In the genomic region with DNA sequence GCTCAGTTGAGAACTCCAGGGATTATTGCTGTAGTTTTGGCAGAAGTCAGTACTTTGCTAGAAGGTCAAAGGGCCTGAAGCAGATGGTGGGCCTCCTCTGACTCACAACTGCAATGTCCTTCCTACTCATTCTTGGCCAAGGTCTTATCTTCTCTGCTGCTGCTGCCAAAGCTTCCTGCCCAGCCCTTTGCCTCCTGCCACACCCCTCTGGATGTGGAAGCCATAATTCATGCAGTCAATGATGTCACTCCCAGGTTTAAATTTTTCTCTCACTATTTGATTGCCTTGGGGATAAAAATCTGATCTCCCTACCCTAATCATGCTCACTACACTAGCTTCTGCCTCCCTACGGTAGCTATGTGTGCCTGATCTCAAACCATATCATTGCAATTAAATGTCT, we compare ENCODE assay signal across 9 mouse cellular contexts.
A peak's percentile ranks its signal among the peaks of the same experiment; 100 is the strongest.
DNase-seq lines count a peak whose midpoint lies in the region; ATAC-seq lines count a peak whose summit lies in the region.
"Had no signal": no experiment of that assay in that cellular context is flagged by ENCODE, and none has a peak within 500 bp of the region (broad histone marks: within the 10 kb centered on the region; RNA-seq: fewer than 3 reads in every experiment).

No protein-coding gene starts in this region.

- H3K27me3 ChIP-seq in heart, embryonic 11.5 days (ENCODE audit: control insufficient read depth, insufficient read depth, low read length) = no peaks in the 10 kb centered on the region
- no peaks in the 10 kb centered on the region for H3K27me3 ChIP-seq in heart, embryonic 16.5 days (ENCODE audit: control insufficient read depth, insufficient read depth, low read length)
- no peaks in the 10 kb centered on the region for H3K27me3 ChIP-seq in stomach, embryonic 14.5 days (ENCODE audit: control insufficient read depth, insufficient read depth, low read length)
- H3K27me3 ChIP-seq: embryonic facial prominence, embryonic 15.5 days had no signal

- no peaks in the 10 kb centered on the region for H3K36me3 ChIP-seq in heart, embryonic 11.5 days (ENCODE audit: control insufficient read depth, insufficient read depth, low read length)
- no peaks in the 10 kb centered on the region for H3K36me3 ChIP-seq in heart, embryonic 16.5 days (ENCODE audit: control insufficient read depth, insufficient read depth)
- H3K36me3 ChIP-seq in stomach, embryonic 14.5 days (ENCODE audit: control insufficient read depth, insufficient read depth, low read length) = no peaks in the 10 kb centered on the region
- H3K36me3 ChIP-seq: embryonic facial prominence, embryonic 15.5 days had no signal

- 73% methylated on average over 1 of the region's 1 CpGs for WGBS in heart, embryonic 11.5 days (ENCODE audit: insufficient replicate concordance)
- WGBS in heart, embryonic 16.5 days = 54% methylated on average over 1 of the region's 1 CpGs
- 76% methylated on average over 1 of the region's 1 CpGs for WGBS in stomach, embryonic 14.5 days

- ATAC-seq in heart, embryonic 11.5 days (replicated peaks; ENCODE audit: insufficient number of reproducible peaks, low FRiP score, low TSS enrichment) = no peak
- ATAC-seq in heart, embryonic 16.5 days (replicated peaks; ENCODE audit: extremely low read depth, insufficient read depth, low FRiP score) = peak; percentile 81; the same call in 1 of the 2 replicates
- ATAC-seq in stomach, embryonic 14.5 days (ENCODE audit: insufficient number of reproducible peaks, insufficient read depth, low FRiP score, low read depth) = 0 out of 2 replicates have a peak, but pooled peaks have one; percentile 33
- no peak for ATAC-seq in cerebellum, adult (ENCODE audit: insufficient number of reproducible peaks, low FRiP score, low TSS enrichment)

- DNase-seq in heart, adult 18-20 months = peak; percentile 65 to 87
- DNase-seq in liver = peak; percentile 23
- no peak for DNase-seq in embryo, embryonic 11 days
- DNase-seq in spleen, postnatal 4 days (ENCODE audit: low spot score in 2 of 2) = no peak

- no peak overlapping the region for H3K4me2 ChIP-seq in heart, embryonic 11.5 days
- no peak overlapping the region for H3K4me2 ChIP-seq in heart, embryonic 16.5 days (ENCODE audit: low read depth, low read length)
- H3K4me2 ChIP-seq in stomach, embryonic 14.5 days (replicated peaks; ENCODE audit: low read depth, low read length) = no peak overlapping the region
- H3K4me2 ChIP-seq: embryonic facial prominence, embryonic 15.5 days had no signal

- no peaks in the 10 kb centered on the region for H3K4me1 ChIP-seq in heart, embryonic 11.5 days (ENCODE audit: control insufficient read depth, insufficient read depth, low read length)
- no peaks in the 10 kb centered on the region for H3K4me1 ChIP-seq in heart, embryonic 16.5 days (ENCODE audit: control insufficient read depth, insufficient read depth, low read length)
- no peaks in the 10 kb centered on the region for H3K4me1 ChIP-seq in stomach, embryonic 14.5 days (ENCODE audit: control insufficient read depth, insufficient read depth, low read length)
- H3K4me1 ChIP-seq: embryonic facial prominence, embryonic 15.5 days had no signal

- no peak overlapping the region for H3K4me3 ChIP-seq in heart, embryonic 11.5 days (ENCODE audit: low read depth, low read length)
- H3K4me3 ChIP-seq in heart, embryonic 16.5 days (ENCODE audit: low read length) = no peak overlapping the region
- no peak overlapping the region for H3K4me3 ChIP-seq in stomach, embryonic 14.5 days (ENCODE audit: low read depth, low read length)
- H3K4me3 ChIP-seq: embryonic facial prominence, embryonic 15.5 days had no signal

- H3K27ac ChIP-seq in heart, embryonic 11.5 days (ENCODE audit: low read depth, low read length) = no peak overlapping the region
- H3K27ac ChIP-seq in heart, embryonic 16.5 days (ENCODE audit: low read length) = peak overlapping the region; percentile 36; the same call in 1 of the 2 replicates
- no peak overlapping the region for H3K27ac ChIP-seq in stomach, embryonic 14.5 days (ENCODE audit: low read length)
- H3K27ac ChIP-seq: embryonic facial prominence, embryonic 15.5 days had no signal

- no peak overlapping the region for H3K9ac ChIP-seq in heart, embryonic 11.5 days (ENCODE audit: low read depth, low read length)
- H3K9ac ChIP-seq in heart, embryonic 16.5 days (ENCODE audit: low read length) = no peak overlapping the region
- H3K9ac ChIP-seq in stomach, embryonic 14.5 days (replicated peaks; ENCODE audit: low read depth, low read length) = no peak overlapping the region
- H3K9ac ChIP-seq: embryonic facial prominence, embryonic 15.5 days had no signal

- no peaks in the 10 kb centered on the region for H3K9me3 ChIP-seq in heart, embryonic 11.5 days (replicated peaks; ENCODE audit: control insufficient read depth, low read length)
- H3K9me3 ChIP-seq in heart, embryonic 16.5 days (replicated peaks; ENCODE audit: control insufficient read depth, low read length) = no peaks in the 10 kb centered on the region
- H3K9me3 ChIP-seq in stomach, embryonic 14.5 days (ENCODE audit: control insufficient read depth, low read depth, low read length) = no peaks in the 10 kb centered on the region
- H3K9me3 ChIP-seq: embryonic facial prominence, embryonic 15.5 days had no signal

Comparison
In these comparisons a context has a peak if more than half of its experiments do, and no peak if none do; other contexts are left out.
1. ATAC-seq: peak in heart, embryonic 16.5 days (single experiment) and stomach, embryonic 14.5 days (single experiment); none in heart, embryonic 11.5 days (single experiment) and cerebellum, adult (single experiment).
2. DNase-seq: peak in heart, adult 18-20 months (2 of 2) and liver (single experiment); none in embryo, embryonic 11 days (single experiment) and spleen, postnatal 4 days (0 of 2).